In genomic region chr2:167039386-167039785, GRCm38 (mm10) we compare ENCODE assay signal across 17 mouse cellular contexts. TPM values are rescaled to one million over a fixed set of nuclear protein-coding genes. Genes with fewer than 3 reads are reported as not detected.
DNase-seq lines count a peak whose midpoint lies in the region; ATAC-seq and TF ChIP-seq lines count a peak whose summit lies in the region.
"Had no signal": no experiment of that assay in that cellular context is flagged by ENCODE, and none has a peak within 500 bp of the region (broad histone marks: within the 10 kb centered on the region; RNA-seq: fewer than 3 reads in every experiment).

No protein-coding gene starts in this region.

- ATAC-seq in heart, embryonic 12.5 days (ENCODE audit: insufficient number of reproducible peaks, low FRiP score): peak; percentile 71; the same call in 1 of the 2 replicates
- ATAC-seq in liver, embryonic 14.5 days (ENCODE audit: insufficient read depth): peak; percentile 38
- ATAC-seq: activated CD4-positive, CD25-positive, alpha-beta regulatory T cell, adult 4 months had no signal

- peaks cover 98% of the 10 kb centered on the region for H3K36me3 ChIP-seq in heart, embryonic 12.5 days
- peaks cover 93% of the 10 kb centered on the region for H3K36me3 ChIP-seq in liver, embryonic 14.5 days (replicated peaks; ENCODE audit: control insufficient read depth, insufficient read depth, low read depth)

- H3K4me1 ChIP-seq in heart, embryonic 12.5 days (replicated peaks): peaks cover 9% of the 10 kb centered on the region
- H3K4me1 ChIP-seq in liver, embryonic 14.5 days (replicated peaks; ENCODE audit: control insufficient read depth in 2 of 2, insufficient read depth in 2 of 2, low read length in 1 of 2): peaks cover 27 to 42% of the 10 kb centered on the region in 2 experiments
- H3K4me1 ChIP-seq: forebrain, embryonic 12.5 days; midbrain, embryonic 12.5 days had no signal

- TF ChIP-seq EP300 in liver, embryonic 14.5 days (IDR thresholded peaks at IDR 0.05; ENCODE audit: low read depth): peak; percentile 88

- WGBS in heart, embryonic 12.5 days: 77% methylated on average over 8 of the region's 8 CpGs
- 26% methylated on average over 8 of the region's 8 CpGs for WGBS in liver, embryonic 14.5 days (ENCODE audit: insufficient replicate concordance)

- intact Hi-C loops in heart, postnatal 36 days (cut with DNase I): no loop called here

- no peak overlapping the region for H3K9ac ChIP-seq in heart, embryonic 12.5 days
- no peak overlapping the region for H3K9ac ChIP-seq in liver, embryonic 14.5 days (replicated peaks)
- H3K9ac ChIP-seq: forebrain, embryonic 12.5 days; lung, embryonic 14.5 days; midbrain, embryonic 12.5 days had no signal

- no peak overlapping the region for H3K27ac ChIP-seq in heart, embryonic 12.5 days (ENCODE audit: poor library complexity, severe bottlenecking)
- H3K27ac ChIP-seq in liver, embryonic 14.5 days: peak overlapping the region; percentile 32
- H3K27ac ChIP-seq: forebrain, embryonic 12.5 days; gastrocnemius, adult 2 months; midbrain, embryonic 12.5 days had no signal

- no peaks in the 10 kb centered on the region for H3K27me3 ChIP-seq in heart, embryonic 12.5 days (replicated peaks)
- H3K27me3 ChIP-seq in liver, embryonic 14.5 days (ENCODE audit: control insufficient read depth, insufficient read depth, low read length): no peaks in the 10 kb centered on the region
- H3K27me3 ChIP-seq: forebrain, embryonic 12.5 days; midbrain, embryonic 12.5 days had no signal

- DNase-seq in adrenal gland, adult (ENCODE audit: inconsistent age in 2 of 2, low spot score in 1 of 2): peak; percentile 54 to 80
- DNase-seq in adrenal gland, postnatal 25 days: no peak
- DNase-seq in heart, postnatal 36 days: no peak
- peak; percentile 29 for DNase-seq in c-Kit-positive CD71-positive TER-119-positive erythroid progenitor cells, embryonic 14.5 days (ENCODE audit: low spot score)
- DNase-seq in liver, embryonic 14.5 days (ENCODE audit: low read depth in 3 of 3, low spot score in 3 of 3): peak in 1 of 3 experiments; percentile 45
- no peak for DNase-seq in layer of hippocampus, postnatal 10 days (ENCODE audit: low spot score in 2 of 2)
- no peak for DNase-seq in lung, adult 18-20 months
- DNase-seq: gastrocnemius, adult 2 months; kidney, adult 8-10 months; kidney, postnatal 25 days; left cerebral cortex, postnatal 4 days; lung, embryonic 14.5 days; lung, postnatal 4 days had no signal

- H3K4me3 ChIP-seq in heart, embryonic 12.5 days: no peak overlapping the region
- no peak overlapping the region for H3K4me3 ChIP-seq in liver, embryonic 14.5 days (ENCODE audit: insufficient read depth in 1 of 2, low read depth in 2 of 2, low read length in 2 of 2)
- H3K4me3 ChIP-seq: forebrain, embryonic 12.5 days; gastrocnemius, adult 2 months; midbrain, embryonic 12.5 days had no signal

- no peak overlapping the region for H3K4me2 ChIP-seq in heart, embryonic 12.5 days
- H3K4me2 ChIP-seq in liver, embryonic 14.5 days (ENCODE audit: low read depth): peak overlapping the region; percentile 3; the same call in 1 of the 2 replicates
- H3K4me2 ChIP-seq: forebrain, embryonic 12.5 days; lung, embryonic 14.5 days; midbrain, embryonic 12.5 days had no signal

- no peaks in the 10 kb centered on the region for H3K9me3 ChIP-seq in heart, embryonic 12.5 days (replicated peaks)
- no peaks in the 10 kb centered on the region for H3K9me3 ChIP-seq in liver, embryonic 14.5 days (ENCODE audit: control insufficient read depth, low read length)
- H3K9me3 ChIP-seq: forebrain, embryonic 12.5 days; midbrain, embryonic 12.5 days had no signal

- TF ChIP-seq CTCF in liver, embryonic 14.5 days (IDR thresholded peaks at IDR 0.05; ENCODE audit: low read depth): no peak

RNA-seq across cellular contexts. Expression of gene Znfx1, which starts 23.4 kb away (rescaled TPM):
- 49.2 and 51.7 TPM in 2 replicates for total RNA-seq in adrenal gland, postnatal 25 days (2021)
- polyA plus RNA-seq in heart, embryonic 12.5 days (2016; fragmentation: Nextera tagmentation; extraction: Ambion mirVana): 9.8 and 10.4 TPM in 2 replicates
- 10 to 100 TPM; 36.2 to 44.8 TPM for total RNA-seq in heart, postnatal 36 days (2021)
- polyA plus RNA-seq in liver, embryonic 14.5 days (2012; rRNA removed): 7.7 and 7.8 TPM in 2 replicates
- 6.7 and 8.2 TPM in 2 replicates for polyA plus RNA-seq in liver, embryonic 14.5 days (2014; fragmentation: Nextera tagmentation; extraction: Ambion mirVana)
- total RNA-seq in layer of hippocampus, postnatal 10 days (2021): 10 to 100 TPM; 22.6 to 26.3 TPM

RNA-seq across cellular contexts. Expression of gene Ddx27, which starts 24.4 kb away (rescaled TPM):
- total RNA-seq in adrenal gland, postnatal 25 days (2021): 33.6 and 35.8 TPM in 2 replicates
- polyA plus RNA-seq in heart, embryonic 12.5 days (2016; fragmentation: Nextera tagmentation; extraction: Ambion mirVana): 33.7 and 35.8 TPM in 2 replicates
- total RNA-seq in heart, postnatal 36 days (2021): 10 to 100 TPM; 10.8 to 11.3 TPM
- 26.4 and 39.5 TPM in 2 replicates for polyA plus RNA-seq in liver, embryonic 14.5 days (2012; rRNA removed)
- polyA plus RNA-seq in liver, embryonic 14.5 days (2014; fragmentation: Nextera tagmentation; extraction: Ambion mirVana): 26.5 and 30.2 TPM in 2 replicates
- 10 to 100 TPM; 34.8 to 36.1 TPM for total RNA-seq in layer of hippocampus, postnatal 10 days (2021)

RNA-seq across cellular contexts. Expression of gene Stau1, which starts 43.3 kb away (rescaled TPM):
- total RNA-seq in adrenal gland, postnatal 25 days (2021): 88.6 and 93.2 TPM in 2 replicates
- 69.6 and 71.8 TPM in 2 replicates for polyA plus RNA-seq in heart, embryonic 12.5 days (2016; fragmentation: Nextera tagmentation; extraction: Ambion mirVana)
- total RNA-seq in heart, postnatal 36 days (2021): 10 to 100 TPM; 44.5 to 45.1 TPM
- 8.8 and 11.4 TPM in 2 replicates for polyA plus RNA-seq in liver, embryonic 14.5 days (2012; rRNA removed)
- polyA plus RNA-seq in liver, embryonic 14.5 days (2014; fragmentation: Nextera tagmentation; extraction: Ambion mirVana): 15.6 and 17.9 TPM in 2 replicates
- total RNA-seq in layer of hippocampus, postnatal 10 days (2021): 10 to 100 TPM; 75.7 to 79.5 TPM

Comparison
In these comparisons a context has a peak if more than half of its experiments do, and no peak if none do; other contexts are left out.
1. DNase-seq: peak in adrenal gland, adult (2 of 2) and c-Kit-positive CD71-positive TER-119-positive erythroid progenitor cells, embryonic 14.5 days (single experiment); none in adrenal gland, postnatal 25 days (single experiment), heart, postnatal 36 days (0 of 2), layer of hippocampus, postnatal 10 days (0 of 2) and lung, adult 18-20 months (0 of 2).